ENCODE assay signal across 26 mouse cellular contexts in genomic region chr10:89573421-89573820, GRCm38 (mm10). TPM values are rescaled to one million over a fixed set of nuclear protein-coding genes. Genes with fewer than 3 reads are reported as not detected.
"Had no signal": no experiment of that assay in that cellular context is flagged by ENCODE, and none has a peak within 500 bp of the region (broad histone marks: within the 10 kb centered on the region; RNA-seq: fewer than 3 reads in every experiment).

No protein-coding gene starts in this region.

- H3K27ac ChIP-seq: liver, embryonic 14.5 days; lung, embryonic 15.5 days; macrophage; midbrain, embryonic 13.5 days; midbrain, embryonic 15.5 days; neural tube, embryonic 12.5 days; stomach, embryonic 15.5 days; stomach, postnatal 0 days had no signal

- H3K36me3 ChIP-seq: lung, embryonic 15.5 days; midbrain, embryonic 13.5 days; midbrain, embryonic 15.5 days; neural tube, embryonic 12.5 days; stomach, embryonic 15.5 days had no signal

- ATAC-seq: liver, postnatal 0 days; lung, postnatal 0 days; midbrain, embryonic 13.5 days; midbrain, embryonic 15.5 days had no signal

- H3K9me3 ChIP-seq: lung, embryonic 15.5 days; midbrain, embryonic 13.5 days; midbrain, embryonic 15.5 days; neural tube, embryonic 12.5 days; stomach, embryonic 15.5 days had no signal

- H3K4me2 ChIP-seq: lung, embryonic 15.5 days; midbrain, embryonic 11.5 days; midbrain, embryonic 13.5 days; midbrain, embryonic 15.5 days; neural tube, embryonic 12.5 days; stomach, embryonic 15.5 days had no signal

- H3K9ac ChIP-seq: liver, embryonic 14.5 days; liver, postnatal 0 days; lung, embryonic 15.5 days; midbrain, embryonic 13.5 days; midbrain, embryonic 15.5 days; neural tube, embryonic 12.5 days; stomach, embryonic 15.5 days had no signal

- H3K4me1 ChIP-seq: lung, embryonic 15.5 days; midbrain, embryonic 13.5 days; midbrain, embryonic 15.5 days; neural tube, embryonic 12.5 days; stomach, embryonic 15.5 days had no signal

- H3K4me3 ChIP-seq: lung, embryonic 15.5 days; midbrain, embryonic 13.5 days; midbrain, embryonic 15.5 days; neural tube, embryonic 12.5 days; stomach, embryonic 15.5 days had no signal

- DNase-seq: liver, postnatal 0 days; lung, adult 2 months; lung, postnatal 14 days; lung, postnatal 36 days; right cerebral cortex, postnatal 14 days; right cerebral cortex, postnatal 4 days; thymus, adult 18-20 months; thymus, postnatal 36 days had no signal

- H3K27me3 ChIP-seq: lung, embryonic 15.5 days; megakaryocyte, embryonic 14.5 days; midbrain, embryonic 13.5 days; midbrain, embryonic 15.5 days; neural tube, embryonic 12.5 days; stomach, embryonic 15.5 days had no signal

RNA-seq across cellular contexts. Expression of gene Nr1h4, which starts 40.0 kb away (rescaled TPM):
- total RNA-seq: megakaryocyte progenitor cell, adult 5-6 weeks; midbrain, postnatal 0 days; monocyte, adult 5-6 weeks; neutrophil, adult 5-6 weeks had no signal
- polyA plus RNA-seq: macrophage; midbrain, embryonic 13.5 days; midbrain, postnatal 0 days; neural tube, embryonic 12.5 days; neural tube, embryonic 14.5 days had no signal

RNA-seq across cellular contexts. Expression of gene Slc17a8, which starts 47.6 kb away (rescaled TPM):
- total RNA-seq: megakaryocyte progenitor cell, adult 5-6 weeks; monocyte, adult 5-6 weeks had no signal
- polyA plus RNA-seq: lung, adult 2 months; lung, embryonic 15.5 days; lung, postnatal 0 days; small intestine, adult 2 months; spleen, adult 2 months; stomach, embryonic 15.5 days; stomach, postnatal 0 days had no signal
